Mouse (Mus musculus): ENCODE measurements around the gene Acadvl. TPM values are rescaled to one million over a fixed set of nuclear protein-coding genes. Genes with fewer than 3 reads are reported as not detected.

The Acadvl gene
- total RNA-seq, 2 experiments from 2014 or later = 266 to 502 TPM

GRCm38 (mm10) chr11:69982225-69982624, 33.0 kb downstream of the Acadvl start, which contains the start of gene Elp5:
Elp5 (minus strand) TSS chr11:69982517.
- Histone ChIP-seq H3K27ac (peak within 1 kb of the TSS; percentile 99), H3K4me3 (peak within 1 kb of the TSS; percentile 92)
- no peak for TF ChIP-seq CTCF (IDR thresholded peaks at IDR 0.05)
- intact Hi-C loops (cut with DNase I) = no loop called here
- DNase-seq = no peak

DNA sequence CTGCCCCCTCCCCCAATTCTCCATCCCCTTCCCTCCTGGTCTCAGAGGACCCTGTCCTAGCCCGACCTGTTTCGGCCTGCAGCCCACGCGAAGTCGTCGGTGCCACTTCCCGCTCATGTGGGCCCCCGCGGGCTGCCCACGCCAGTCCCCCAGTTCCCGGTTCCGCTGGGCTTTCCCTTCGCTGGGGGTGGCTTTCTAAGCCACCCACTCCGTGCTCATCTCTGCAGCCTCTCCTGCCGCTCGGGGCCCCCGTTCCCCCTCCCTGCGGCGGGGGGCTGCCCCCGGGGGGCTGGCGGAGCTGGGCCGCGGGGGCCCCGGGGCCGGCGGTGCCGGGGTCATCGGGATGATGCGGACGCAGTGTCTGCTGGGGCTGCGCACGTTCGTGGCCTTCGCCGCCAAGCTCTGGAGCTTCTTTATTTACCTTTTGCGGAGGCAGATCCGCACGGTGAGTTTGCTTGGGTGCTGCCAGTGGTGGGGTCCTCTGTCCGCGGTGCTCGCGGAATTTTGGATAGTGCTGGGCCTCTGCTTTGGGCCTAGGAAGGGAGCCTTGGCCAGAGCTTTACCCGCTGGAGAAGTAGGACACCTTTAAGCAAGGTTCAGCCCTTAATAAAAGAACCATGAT, 34.0 kb downstream of the Acadvl start, which contains the start of gene Ctdnep1:
Gene Ctdnep1 (plus strand): TSS at position 16 of the 622 bp plus-strand sequence.
- no peak for TF ChIP-seq CTCF (IDR thresholded peaks at IDR 0.05)
- DNase-seq = peak; percentile 64
- intact Hi-C loops (cut with DNase I) = no loop called here
- H3K27ac ChIP-seq = peak within 1 kb of the TSS; percentile 99
- H3K4me3 ChIP-seq = peak within 1 kb of the TSS; percentile 92

GRCm38 (mm10) chr11:69980196-69981140, 34.7 kb downstream of the Acadvl start:
- peak; percentile 95 for DNase-seq
- Histone ChIP-seq H3K4me3 (peak overlapping the region; percentile 92), H3K27ac (peak overlapping the region; percentile 99)
- no peak for TF ChIP-seq CTCF (IDR thresholded peaks at IDR 0.05)
- intact Hi-C loops (cut with DNase I) = no loop called here

GRCm38 (mm10) chr11:69979827-69980195, 35.4 kb downstream of the Acadvl start:
- no peak for TF ChIP-seq CTCF (IDR thresholded peaks at IDR 0.05)
- peak overlapping the region; percentile 92 for H3K4me3 ChIP-seq
- no peak for DNase-seq
- H3K27ac ChIP-seq = peak overlapping the region; percentile 99
- intact Hi-C loops (cut with DNase I) = loop anchor here (2.0 kb wide), 1 partner anchor 29 kb away; no protein-coding TSS in a partner anchor

- no peak for TF ChIP-seq CTCF (IDR thresholded peaks at IDR 0.05)
- DNase-seq = no peak
- intact Hi-C loops (cut with DNase I) = no loop called here
- Histone ChIP-seq H3K4me3 (no peak overlapping the region), H3K27ac (no peak overlapping the region)
Observed at GRCm38 (mm10) chr11:69976271-69976670, 38.9 kb downstream of the Acadvl start.

DNA sequence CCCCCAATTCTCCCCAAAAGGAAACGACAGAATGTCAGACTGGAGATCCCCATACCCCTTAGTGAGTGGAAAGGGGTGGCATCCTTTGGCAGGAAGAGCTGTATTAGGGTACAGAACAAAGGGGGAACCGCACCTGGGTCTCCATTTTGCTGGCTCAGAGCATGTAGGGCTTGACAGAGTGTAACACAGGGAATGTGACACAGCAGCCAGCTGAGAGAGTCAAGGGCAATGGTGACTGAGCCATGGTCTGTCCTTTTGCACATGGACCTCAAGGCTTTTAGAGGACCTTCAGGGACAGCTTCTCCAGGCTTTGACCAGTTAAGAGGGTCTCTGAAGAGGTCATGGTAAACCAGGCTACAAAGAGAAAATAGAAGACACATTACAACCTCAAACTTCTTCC, 40.3 kb downstream of the Acadvl start:
- intact Hi-C loops (cut with DNase I) = no loop called here
- TF ChIP-seq CTCF (IDR thresholded peaks at IDR 0.05) = no peak
- H3K27ac ChIP-seq = no peak overlapping the region
- H3K4me3 ChIP-seq = no peak overlapping the region
- no peak for DNase-seq

DNA sequence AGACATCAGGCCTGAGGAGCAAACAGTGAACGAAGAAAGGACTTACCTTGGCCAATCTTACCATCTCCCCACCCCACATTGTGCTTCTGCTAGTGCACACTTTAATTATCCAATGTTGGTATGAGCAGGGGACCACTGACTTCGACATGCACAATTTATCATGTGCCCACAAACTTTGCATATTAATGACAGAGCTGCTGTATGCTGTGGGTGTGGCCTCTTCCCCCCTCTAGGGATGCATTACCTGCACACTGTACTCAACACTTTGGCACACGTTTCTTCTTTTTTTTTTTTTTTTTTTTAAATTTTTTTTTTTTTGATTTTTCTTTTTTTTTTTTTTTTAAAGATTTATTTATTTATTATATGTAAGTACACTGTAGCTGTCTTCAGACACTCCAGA, 44.4 kb downstream of the Acadvl start:
- TF ChIP-seq CTCF (IDR thresholded peaks at IDR 0.05) = no peak
- no peak for DNase-seq
- no peak overlapping the region for H3K4me3 ChIP-seq
- intact Hi-C loops (cut with DNase I) = no loop called here
- H3K27ac ChIP-seq = no peak overlapping the region

- Histone ChIP-seq H3K27ac (no peak overlapping the region), H3K4me3 (no peak overlapping the region)
- intact Hi-C loops (cut with DNase I) = no loop called here
- DNase-seq = no peak
- TF ChIP-seq CTCF (IDR thresholded peaks at IDR 0.05) = no peak
Observed at GRCm38 (mm10) chr11:69970222-69970621, 45.0 kb downstream of the Acadvl start.

DNA sequence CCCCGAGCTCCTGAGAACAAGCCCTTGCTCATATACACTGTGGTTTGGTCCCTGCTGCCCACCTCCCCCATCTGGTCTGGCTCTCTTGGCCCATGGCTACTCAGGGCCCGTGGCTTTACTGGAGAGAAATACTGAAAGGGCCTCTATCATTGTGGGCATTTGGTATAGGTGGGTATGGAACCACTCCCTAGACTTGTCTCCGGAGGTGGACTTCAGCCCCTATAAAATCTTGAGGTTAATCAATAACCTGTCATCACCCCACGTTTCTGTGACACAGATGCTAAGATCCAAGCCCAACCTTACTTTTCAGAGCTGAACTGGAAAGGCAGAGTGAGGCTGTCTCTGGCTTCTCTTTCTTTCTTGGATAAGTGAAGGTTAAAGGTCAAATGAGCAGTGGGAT, 46.4 kb downstream of the Acadvl start:
- no peak overlapping the region for H3K4me3 ChIP-seq
- TF ChIP-seq CTCF (IDR thresholded peaks at IDR 0.05) = no peak

DNA sequence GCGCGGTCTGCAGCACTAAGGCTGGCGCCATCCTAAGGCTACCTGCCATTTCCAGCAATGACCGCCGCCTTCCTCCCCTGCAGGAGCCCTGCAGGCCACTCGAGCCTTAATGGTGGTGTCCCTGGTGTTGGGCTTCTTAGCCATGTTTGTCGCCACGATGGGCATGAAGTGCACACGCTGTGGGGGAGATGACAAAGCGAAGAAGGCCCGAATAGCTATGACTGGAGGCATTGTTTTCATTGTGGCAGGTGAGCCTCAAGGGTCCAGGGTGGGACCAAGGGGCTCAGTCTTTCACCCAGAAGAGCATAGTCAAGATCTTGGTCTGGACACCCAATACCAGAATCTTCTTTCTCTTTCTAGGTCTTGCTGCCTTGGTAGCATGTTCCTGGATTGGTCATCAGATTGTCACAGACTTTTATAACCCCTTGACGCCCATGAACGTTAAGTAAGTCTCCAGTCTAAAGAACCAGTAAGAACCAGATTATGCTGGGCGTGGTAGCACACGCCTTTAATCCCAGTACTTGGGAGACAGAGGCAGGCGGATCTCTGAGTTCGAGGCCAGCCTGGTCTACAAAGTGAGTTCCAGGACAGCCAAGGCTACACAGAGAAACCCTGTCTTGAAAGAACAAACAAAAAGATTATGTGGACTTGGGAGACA, 48.2 kb downstream of the Acadvl start:
- H3K27ac ChIP-seq = no peak overlapping the region
- peak overlapping the region; percentile 71 for H3K4me3 ChIP-seq
- intact Hi-C loops (cut with DNase I) = no loop called here
- no peak for TF ChIP-seq CTCF (IDR thresholded peaks at IDR 0.05)
- DNase-seq = no peak

More for the DNA sequence above, 46.4 kb downstream of the Acadvl start:
- no peak for DNase-seq
- H3K27ac ChIP-seq = no peak overlapping the region
- intact Hi-C loops (cut with DNase I) = no loop called here

- TF ChIP-seq CTCF (IDR thresholded peaks at IDR 0.05) = no peak
- DNase-seq = peak; percentile 53
- intact Hi-C loops (cut with DNase I) = no loop called here
- Histone ChIP-seq H3K27ac (no peak overlapping the region), H3K4me3 (peak overlapping the region; percentile 71)
Observed at GRCm38 (mm10) chr11:69966006-69966859, 49.0 kb downstream of the Acadvl start.

All from gastrocnemius, adult 2 months (tissue).